Mouse (Mus musculus): ENCODE data around the gene Ptger1.
A peak's percentile ranks its signal among the peaks of the same experiment; 100 is the strongest.

- TF ChIP-seq CTCF (IDR thresholded peaks at IDR 0.05; ENCODE audit: low read depth) (peak; percentile 33), EP300 (optimal IDR thresholded peaks at IDR 0.05) (no peak)
Measured at GRCm38 (mm10) chr8:83681099-83681498, 14.6 kb downstream of the Ptger1 start.

Data from stomach, postnatal 0 days (tissue).